Mouse (Mus musculus): Measurements from ENCODE around the gene Skint7. TPM values are rescaled to one million over a fixed set of nuclear protein-coding genes. Genes with fewer than 3 reads are reported as not detected.
"Not testable (repeated sequence)": the region's sequence is repeated elsewhere in the genome, so short reads cannot be mapped to it uniquely, and the experiment has no call there.

The Skint7 gene
- not detected for total RNA-seq (2021)
- long read RNA-seq, experiment 1 = 0 reads
- long read RNA-seq, experiment 2 = 0 reads

GRCm38 (mm10) chr4:111972623-111973022 lies at the start of gene Skint7:
Gene Skint7 (plus strand): TSS chr4:111972923.
- DNase-seq = no peak

GRCm38 (mm10) chr4:111961309-111961708 lies 11.4 kb upstream of the Skint7 start:
- DNase-seq = no peak

- not testable (repeated sequence) for DNase-seq
These were observed 9.5 kb upstream of the Skint7 start for GRCm38 (mm10) chr4:111963241-111963640.

GRCm38 (mm10) chr4:111963669-111964068 lies 9.1 kb upstream of the Skint7 start:
- no peak for DNase-seq

GRCm38 (mm10) chr4:112005969-112006368 lies 33.2 kb downstream of the Skint7 start, which contains the start of gene Skint1:
Gene Skint1 (plus strand): TSS chr4:112006269.
- DNase-seq = no peak

Other genes starting within 250 kb of the Skint7 start
- under 1 TPM; 0.11 to 0.12 TPM for gene Slc5a9, start 70.0 kb upstream of the Skint7 start, total RNA-seq (2021)
- gene Skint8, start 53.5 kb upstream of the Skint7 start, total RNA-seq (2021) = not detected
- not detected for gene Skint1, start 33.3 kb downstream of the Skint7 start, total RNA-seq (2021)
- gene Skint4, start 99.1 kb downstream of the Skint7 start, total RNA-seq (2021) = not detected